In genomic region chr12:71796517-71796916, GRCm38 (mm10) we compare ENCODE assay signal across 10 mouse cellular contexts. TPM values are rescaled to one million over a fixed set of nuclear protein-coding genes. Genes with fewer than 3 reads are reported as not detected.
DNase-seq lines count a peak whose midpoint lies in the region; ATAC-seq and TF ChIP-seq lines count a peak whose summit lies in the region.
"Had no signal": no experiment of that assay in that cellular context is flagged by ENCODE, and none has a peak within 500 bp of the region (broad histone marks: within the 10 kb centered on the region; RNA-seq: fewer than 3 reads in every experiment).

No protein-coding gene starts in this region.

- no peaks in the 10 kb centered on the region for H3K36me3 ChIP-seq in heart, embryonic 16.5 days (ENCODE audit: control insufficient read depth, insufficient read depth)
- no peaks in the 10 kb centered on the region for H3K36me3 ChIP-seq in heart, adult 2 months (ENCODE audit: control insufficient read depth, insufficient read depth, low read length)
- no peaks in the 10 kb centered on the region for H3K36me3 ChIP-seq in thymus, adult 2 months (ENCODE audit: control insufficient read depth, insufficient read depth, low read length)
- no peaks in the 10 kb centered on the region for H3K36me3 ChIP-seq in kidney, adult 2 months (ENCODE audit: control insufficient read depth, insufficient read depth, low read length)
- no peaks in the 10 kb centered on the region for H3K36me3 ChIP-seq in liver, embryonic 12.5 days

- no peak overlapping the region for H3K27ac ChIP-seq in heart, embryonic 16.5 days (ENCODE audit: low read length)
- H3K27ac ChIP-seq in heart, adult 2 months = no peak overlapping the region
- H3K27ac ChIP-seq in thymus, adult 2 months (ENCODE audit: control insufficient read depth, insufficient read depth, low read length) = no peak overlapping the region
- no peak overlapping the region for H3K27ac ChIP-seq in kidney, adult 2 months (ENCODE audit: insufficient read depth, low read depth, low read length)
- no peak overlapping the region for H3K27ac ChIP-seq in liver, embryonic 12.5 days
- H3K27ac ChIP-seq: layer of hippocampus, adult 2 months had no signal

- H3K4me1 ChIP-seq in heart, embryonic 16.5 days (ENCODE audit: control insufficient read depth, insufficient read depth, low read length) = peaks cover 4% of the 10 kb centered on the region
- no peaks in the 10 kb centered on the region for H3K4me1 ChIP-seq in heart, adult 2 months (ENCODE audit: control insufficient read depth, insufficient read depth, low read length)
- no peaks in the 10 kb centered on the region for H3K4me1 ChIP-seq in thymus, adult 2 months (replicated peaks; ENCODE audit: control insufficient read depth, insufficient read depth, low read length)
- peaks cover 3% of the 10 kb centered on the region; the same call in 1 of the 2 replicates for H3K4me1 ChIP-seq in kidney, adult 2 months (ENCODE audit: control insufficient read depth, insufficient read depth, low read length)
- H3K4me1 ChIP-seq in liver, embryonic 12.5 days = no peaks in the 10 kb centered on the region

- DNase-seq in heart, adult 2 months = no peak
- DNase-seq in thymus, adult 2 months = peak; percentile 3
- no peak for DNase-seq in thymus, postnatal 10 days (ENCODE audit: low spot score in 2 of 2)
- peak; percentile 49 for DNase-seq in kidney, adult 2 months
- peak; percentile 40 to 41 for DNase-seq in right cerebral cortex, postnatal 10 days (ENCODE audit: low spot score in 2 of 2)
- DNase-seq in lung, postnatal 10 days = no peak

- no peak overlapping the region for H3K4me3 ChIP-seq in heart, embryonic 16.5 days (ENCODE audit: low read length)
- H3K4me3 ChIP-seq in heart, adult 2 months = no peak overlapping the region
- no peak overlapping the region for H3K4me3 ChIP-seq in thymus, adult 2 months (ENCODE audit: control insufficient read depth, insufficient read depth, low read length)
- H3K4me3 ChIP-seq in kidney, adult 2 months (ENCODE audit: insufficient read depth, low read depth, low read length) = no peak overlapping the region
- no peak overlapping the region for H3K4me3 ChIP-seq in liver, embryonic 12.5 days
- H3K4me3 ChIP-seq: erythroblast, embryonic 14.5 days; layer of hippocampus, adult 2 months had no signal

- TF ChIP-seq EP300 in heart, adult 2 months (IDR thresholded peaks at IDR 0.05; ENCODE audit: insufficient read depth, low read depth, low read length) = no peak

- no peaks in the 10 kb centered on the region for H3K9me3 ChIP-seq in heart, embryonic 16.5 days (replicated peaks; ENCODE audit: control insufficient read depth, low read length)
- H3K9me3 ChIP-seq in liver, embryonic 12.5 days (replicated peaks) = no peaks in the 10 kb centered on the region

- no peak for TF ChIP-seq CTCF in heart, adult 2 months (IDR thresholded peaks at IDR 0.05)
- no peak for TF ChIP-seq CTCF in thymus, adult 2 months (IDR thresholded peaks at IDR 0.05; ENCODE audit: borderline replicate concordance, control insufficient read depth, extremely low read depth, insufficient read depth, low read length, poor library complexity)
- TF ChIP-seq CTCF in kidney, adult 2 months (conservative IDR thresholded peaks at IDR 0.05; ENCODE audit: insufficient read depth, insufficient read length, low read depth, low read length) = no peak

- intact Hi-C loops in heart, adult 2 months (cut with DNase I) = no loop called here

- ATAC-seq in heart, embryonic 16.5 days (replicated peaks; ENCODE audit: extremely low read depth, insufficient read depth, low FRiP score) = no peak
- no peak for ATAC-seq in liver, embryonic 12.5 days

- TF ChIP-seq POLR2A in heart, adult 2 months (IDR thresholded peaks at IDR 0.05; ENCODE audit: insufficient read depth, low read depth, low read length) = no peak
- no peak for TF ChIP-seq POLR2A in thymus, adult 2 months (IDR thresholded peaks at IDR 0.05; ENCODE audit: control insufficient read depth, extremely low read depth, insufficient read depth, low read length, poor library complexity)
- no peak for TF ChIP-seq POLR2A in kidney, adult 2 months (IDR thresholded peaks at IDR 0.05; ENCODE audit: low read depth, low read length)

- no peak overlapping the region for H3K9ac ChIP-seq in heart, embryonic 16.5 days (ENCODE audit: low read length)
- no peak overlapping the region for H3K9ac ChIP-seq in heart, adult 2 months (ENCODE audit: low read depth, low read length)
- no peak overlapping the region for H3K9ac ChIP-seq in liver, embryonic 12.5 days

- H3K79me2 ChIP-seq in heart, adult 2 months (replicated peaks; ENCODE audit: control insufficient read depth, insufficient read depth, low read length) = no peaks in the 10 kb centered on the region; the same call in 1 of the 2 replicates

- no peaks in the 10 kb centered on the region for H3K27me3 ChIP-seq in heart, embryonic 16.5 days (ENCODE audit: control insufficient read depth, insufficient read depth, low read length)
- no peaks in the 10 kb centered on the region for H3K27me3 ChIP-seq in heart, adult 2 months (ENCODE audit: control insufficient read depth, insufficient read depth, low read length)
- H3K27me3 ChIP-seq in thymus, adult 2 months (ENCODE audit: control insufficient read depth, insufficient read depth, low read length) = no peaks in the 10 kb centered on the region
- no peaks in the 10 kb centered on the region for H3K27me3 ChIP-seq in kidney, adult 2 months (replicated peaks; ENCODE audit: control insufficient read depth, insufficient read depth, low read length)
- 0 out of 2 replicates have a peak, but pooled peaks cover 6% of the 10 kb centered on the region for H3K27me3 ChIP-seq in liver, embryonic 12.5 days (replicated peaks)

- 0 out of 2 replicates have a peak overlapping the region, but pooled peaks have one; percentile 21 for H3K4me2 ChIP-seq in heart, embryonic 16.5 days (ENCODE audit: low read depth, low read length)
- no peak overlapping the region for H3K4me2 ChIP-seq in liver, embryonic 12.5 days

- WGBS in heart, embryonic 16.5 days = 11% methylated on average over 7 of the region's 7 CpGs
- WGBS in heart, adult 2 months = 19% methylated on average over 7 of the region's 7 CpGs
- WGBS in thymus, adult 2 months = 4% methylated on average over 7 of the region's 7 CpGs
- 13% methylated on average over 7 of the region's 7 CpGs for WGBS in kidney, adult 2 months
- 11% methylated on average over 7 of the region's 7 CpGs for WGBS in liver, embryonic 12.5 days (ENCODE audit: insufficient replicate concordance)

RNA-seq across cellular contexts. Expression of gene Daam1, which starts 34.4 kb away (rescaled TPM):
- 21.6 and 21.7 TPM in 2 replicates for polyA plus RNA-seq in heart, embryonic 16.5 days (2015; fragmentation: Nextera tagmentation; extraction: Ambion mirVana)
- total RNA-seq in heart, adult 2 months (2021) = 10 to 100 TPM; 67.2 to 77.6 TPM
- polyA plus RNA-seq in heart, adult 2 months (2012; rRNA removed) = 13.1 and 23.9 TPM in 2 replicates
- polyA plus RNA-seq in thymus, adult 2 months (2012; rRNA removed) = 2.8 and 3.4 TPM in 2 replicates
- 4.7 and 5.2 TPM in 2 replicates for polyA plus RNA-seq in kidney, adult 2 months (2012; rRNA removed)
- 10.7 and 11.2 TPM in 2 replicates for polyA plus RNA-seq in liver, embryonic 12.5 days (2016; fragmentation: Nextera tagmentation; extraction: Ambion mirVana)

Comparison
In these comparisons a context has a peak if more than half of its experiments do, and no peak if none do; other contexts are left out.
1. DNase-seq: peak in thymus, adult 2 months (single experiment), kidney, adult 2 months (single experiment) and right cerebral cortex, postnatal 10 days (2 of 2); none in heart, adult 2 months (0 of 2), thymus, postnatal 10 days (0 of 2) and lung, postnatal 10 days (single experiment).